Mouse (Mus musculus) gastrocnemius, postnatal 10 days (tissue): ENCODE data around the gene Ypel4. TPM values are rescaled to one million over a fixed set of nuclear protein-coding genes. Genes with fewer than 3 reads are reported as not detected.
A peak's percentile ranks its signal among the peaks of the same experiment; 100 is the strongest.

Experiments
- DNase-seq: peaks from one replicate; pipeline ENCODE4 v3.0.0; 2021; ENCODE audit warnings: mixed read lengths
- microRNA-seq, 2 experiments: library from miRNA; unstranded; fragments of <30 nt; microRNA quantifications; one replicate each; pipeline ENCODE4 v1.2.0; 2021
- total RNA-seq, 2 experiments: library from RNA; stranded (reverse); gene quantifications; 2 replicates each; pipeline ENCODE4 v1.2.3; 2021

The Ypel4 gene
- total RNA-seq, 2 experiments from 2014 or later = 0.49 to 1.4 TPM

GRCm38 (mm10) chr2:84760777-84761176, 26.9 kb downstream of the Ypel4 start:
- DNase-seq = no peak

- DNase-seq = no peak
Observed at GRCm38 (mm10) chr2:84761309-84761708, 27.5 kb downstream of the Ypel4 start.

- no peak for DNase-seq
Observed at GRCm38 (mm10) chr2:84761840-84762239, 28.0 kb downstream of the Ypel4 start.

GRCm38 (mm10) chr2:84762295-84762694, 28.4 kb downstream of the Ypel4 start:
- no peak for DNase-seq

GRCm38 (mm10) chr2:84762818-84763217, 29.0 kb downstream of the Ypel4 start:
- no peak for DNase-seq

GRCm38 (mm10) chr2:84770501-84770900, 36.6 kb downstream of the Ypel4 start:
- no peak for DNase-seq

- DNase-seq = no peak
Observed at GRCm38 (mm10) chr2:84772454-84772853, 38.6 kb downstream of the Ypel4 start.

GRCm38 (mm10) chr2:84773195-84773594, 39.3 kb downstream of the Ypel4 start:
- no peak for DNase-seq

- DNase-seq = peak; percentile 71
Observed at GRCm38 (mm10) chr2:84774751-84775150, 40.9 kb downstream of the Ypel4 start.

GRCm38 (mm10) chr2:84775241-84775640, 41.4 kb downstream of the Ypel4 start, which contains the start of gene Serping1:
Gene Serping1 (minus strand): TSS chr2:84775444.
- no peak for DNase-seq

GRCm38 (mm10) chr2:84775665-84776064, 41.8 kb downstream of the Ypel4 start:
- DNase-seq = peak; percentile 28

GRCm38 (mm10) chr2:84777706-84778105, 43.8 kb downstream of the Ypel4 start:
- no peak for DNase-seq

GRCm38 (mm10) chr2:84779210-84779609, 45.4 kb downstream of the Ypel4 start:
- DNase-seq = no peak

- DNase-seq = no peak
Observed at GRCm38 (mm10) chr2:84783315-84783714, 49.5 kb downstream of the Ypel4 start.

- DNase-seq = no peak
Observed at GRCm38 (mm10) chr2:84783840-84784566, 50.1 kb downstream of the Ypel4 start.

Small RNA genes lying within 50 kb of the gene (microRNA-seq; reads per million reads assigned to microRNA genes)
- gene Mir130a = 4,469 to 7,926 reads per million in 2 experiments

Other genes starting within 250 kb of the Ypel4 start
- gene Ctnnd1, start 83.3 kb upstream of the Ypel4 start, total RNA-seq = 10 to 100 TPM; 54.4 to 68.8 TPM
- under 1 TPM in 1 of 2 experiments, not detected in 1; 0.09 TPM for gene Btbd18, start 75.0 kb upstream of the Ypel4 start, total RNA-seq
- 10 to 100 TPM; 25.4 to 26.7 TPM for gene Selenoh, start 63.3 kb upstream of the Ypel4 start, total RNA-seq
- not detected for gene Gm28635, start 56.0 kb upstream of the Ypel4 start, total RNA-seq
- 10 to 100 TPM; 11.0 to 13.6 TPM for gene Med19, start 55.7 kb upstream of the Ypel4 start, total RNA-seq
- gene Tmx2, start 54.9 kb upstream of the Ypel4 start, total RNA-seq = 10 to 100 TPM; 50.4 to 50.7 TPM
- 10 to 100 TPM; 42.7 to 47.9 TPM for gene Zdhhc5, start 18.9 kb upstream of the Ypel4 start, total RNA-seq
- gene Clp1, start 6.7 kb upstream of the Ypel4 start, total RNA-seq = 1 to 10 TPM; 4.6 to 5.3 TPM
- gene Gm19426, start 9.6 kb downstream of the Ypel4 start, total RNA-seq = 1 to 10 TPM in 1 of 2 experiments, under 1 TPM in 1; 0.77 to 1.4 TPM
- 10 to 100 TPM; 74.7 to 84.1 TPM for gene Serping1, start 41.4 kb downstream of the Ypel4 start, total RNA-seq
- 10 to 100 TPM in 1 of 2 experiments, 1 to 10 TPM in 1; 7.2 to 10.0 TPM for gene Ube2l6, start 64.8 kb downstream of the Ypel4 start, total RNA-seq
- gene Smtnl1, start 88.6 kb downstream of the Ypel4 start, total RNA-seq = 10 to 100 TPM; 64.0 to 71.1 TPM
- 10 to 100 TPM; 42.9 to 46.1 TPM for gene Timm10, start 92.9 kb downstream of the Ypel4 start, total RNA-seq
- 1 to 10 TPM; 6.4 to 6.7 TPM for gene Slc43a1, start 104.8 kb downstream of the Ypel4 start, total RNA-seq
- 1 to 10 TPM; 1.0 TPM for gene Rtn4rl2, start 152.7 kb downstream of the Ypel4 start, total RNA-seq
- gene Slc43a3, start 202.5 kb downstream of the Ypel4 start, total RNA-seq = 10 to 100 TPM; 18.9 to 20.0 TPM
- gene Prg2, start 246.4 kb downstream of the Ypel4 start, total RNA-seq = 1 to 10 TPM in 1 of 2 experiments, not detected in 1; 4.8 TPM